Mouse (Mus musculus): ENCODE results near the gene Tpgs1.
A peak's percentile ranks its signal among the peaks of the same experiment; 100 is the strongest.

Tpgs1 gene

DNA sequence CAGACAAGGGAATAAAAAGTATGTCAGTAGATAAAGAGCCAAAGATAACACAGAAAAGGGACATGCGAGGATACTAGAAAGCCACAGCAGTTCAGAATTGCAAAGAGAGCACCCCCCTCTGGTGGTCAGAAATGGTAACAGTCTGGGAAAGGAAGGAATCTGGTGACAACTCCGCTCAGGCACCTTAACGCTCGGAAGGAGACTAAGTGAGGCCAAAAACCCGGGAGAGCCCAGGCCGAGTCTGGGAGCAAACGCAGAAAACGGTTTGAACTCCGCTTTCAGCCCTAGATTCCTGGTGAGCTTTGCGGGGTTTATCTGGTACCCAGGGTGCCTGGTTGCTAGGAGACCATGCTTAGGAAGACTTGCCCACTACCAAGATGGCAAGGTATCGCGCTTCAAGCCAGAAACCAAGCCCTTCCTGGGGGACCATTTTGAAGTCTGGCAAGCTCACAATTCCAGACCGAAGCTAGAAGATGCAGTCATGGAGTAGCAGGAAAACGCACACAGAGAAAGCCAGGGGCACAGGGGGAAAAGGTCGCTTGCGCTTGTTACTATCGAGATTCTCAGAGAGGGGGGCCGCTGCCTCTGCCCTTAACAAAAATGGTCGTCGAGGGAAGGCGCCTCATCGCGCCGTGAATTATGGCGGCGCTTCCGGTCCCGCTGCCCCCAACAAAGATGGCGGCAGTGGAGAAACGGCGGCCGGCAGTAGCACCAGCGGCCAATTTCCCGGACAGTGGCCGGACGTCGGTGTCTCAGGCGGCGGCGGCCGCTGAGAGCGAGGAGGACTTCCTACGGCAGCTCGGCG, at the start of gene Tpgs1:
Tpgs1 (plus strand) TSS at position 599 of the 805 bp plus-strand sequence.
- DNase-seq (ENCODE audit: extremely low read depth, low read depth): peak; percentile 90

DNA sequence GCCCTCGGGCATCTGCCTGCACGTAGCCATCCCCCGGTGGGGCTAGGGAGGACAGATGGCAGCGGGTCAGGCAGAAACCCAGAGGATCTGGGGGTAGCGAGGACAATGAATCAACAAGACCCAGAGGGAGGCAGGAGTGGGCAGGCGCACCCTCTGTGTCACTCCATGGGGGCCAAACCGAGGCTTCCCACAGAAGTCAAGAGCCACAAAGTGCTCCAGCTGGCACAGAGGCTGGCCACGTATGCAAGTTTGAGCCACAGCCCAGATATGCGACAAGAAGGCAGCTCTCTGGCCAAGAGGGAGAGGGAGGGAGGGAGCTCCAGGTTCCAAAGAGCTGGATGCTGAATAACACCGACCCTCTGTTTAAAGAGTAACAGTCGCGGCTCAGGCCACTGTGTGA, 45.2 kb upstream of the Tpgs1 start:
- no peak for DNase-seq (ENCODE audit: extremely low read depth, low read depth)

- DNase-seq (ENCODE audit: extremely low read depth, low read depth): no peak
These were observed 43.8 kb upstream of the Tpgs1 start for GRCm38 (mm10) chr10:79625398-79625797.

DNA sequence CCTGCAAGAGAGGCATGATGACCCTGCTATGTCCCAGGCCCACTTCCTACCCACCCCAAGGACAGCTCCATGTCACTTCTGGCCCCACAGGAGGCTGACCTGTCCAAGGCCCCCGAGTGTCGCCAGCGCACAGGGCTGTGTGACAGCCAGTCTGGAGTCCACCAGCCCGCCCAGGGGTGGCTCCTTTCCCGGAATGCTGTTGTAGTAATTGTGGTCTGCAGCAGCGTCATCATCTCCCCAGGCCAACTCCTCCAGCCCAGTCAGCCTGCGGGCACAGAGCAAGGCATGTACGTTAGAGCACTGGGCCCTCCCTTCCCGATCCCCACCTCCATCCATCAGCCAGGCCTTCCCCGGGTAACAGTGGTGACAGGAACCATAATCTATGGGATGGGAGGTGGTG, 43.0 kb upstream of the Tpgs1 start:
- DNase-seq (ENCODE audit: extremely low read depth, low read depth): no peak

DNA sequence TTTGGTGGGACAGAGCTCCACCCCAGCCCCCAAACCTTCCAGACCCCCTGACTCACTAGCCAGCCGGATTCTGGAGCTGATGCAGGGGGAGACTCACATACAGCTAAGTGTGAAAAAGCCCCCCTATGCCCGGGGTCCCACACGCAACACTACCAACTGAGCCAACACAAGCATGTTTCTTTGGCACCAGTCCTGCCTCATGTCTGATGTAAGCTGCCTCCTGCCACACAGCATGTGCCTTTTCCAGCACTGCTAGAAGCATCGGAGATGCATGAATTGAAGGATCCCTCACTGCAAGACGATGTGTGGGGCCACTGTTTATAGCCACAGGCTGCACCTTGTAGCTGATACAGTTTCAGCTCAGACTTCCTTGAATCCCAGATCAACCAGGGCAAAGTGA, 40.8 kb upstream of the Tpgs1 start:
- no peak for DNase-seq (ENCODE audit: extremely low read depth, low read depth)

DNA sequence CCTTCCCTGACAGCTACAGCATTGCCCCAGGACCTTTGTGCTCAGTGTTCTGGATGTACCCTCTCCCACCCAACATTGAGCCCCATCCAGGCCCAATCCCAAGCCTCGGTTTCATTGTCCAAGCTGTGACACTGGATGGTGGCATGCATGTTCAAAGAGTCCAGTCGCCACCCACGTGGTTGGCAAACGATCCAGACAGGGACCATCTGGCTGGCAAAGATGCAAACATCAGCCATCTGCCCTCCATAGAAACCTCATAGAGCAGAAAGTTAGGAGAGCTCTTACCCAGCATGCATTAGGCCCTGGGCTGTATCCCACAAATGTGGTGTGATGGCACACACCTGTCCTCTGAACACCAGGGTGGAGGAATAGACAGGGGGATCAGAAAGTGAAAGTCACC, 37.7 kb upstream of the Tpgs1 start:
- no peak for DNase-seq (ENCODE audit: extremely low read depth, low read depth)

- DNase-seq (ENCODE audit: extremely low read depth, low read depth): no peak
These were observed 36.0 kb upstream of the Tpgs1 start for GRCm38 (mm10) chr10:79633006-79633777.

DNA sequence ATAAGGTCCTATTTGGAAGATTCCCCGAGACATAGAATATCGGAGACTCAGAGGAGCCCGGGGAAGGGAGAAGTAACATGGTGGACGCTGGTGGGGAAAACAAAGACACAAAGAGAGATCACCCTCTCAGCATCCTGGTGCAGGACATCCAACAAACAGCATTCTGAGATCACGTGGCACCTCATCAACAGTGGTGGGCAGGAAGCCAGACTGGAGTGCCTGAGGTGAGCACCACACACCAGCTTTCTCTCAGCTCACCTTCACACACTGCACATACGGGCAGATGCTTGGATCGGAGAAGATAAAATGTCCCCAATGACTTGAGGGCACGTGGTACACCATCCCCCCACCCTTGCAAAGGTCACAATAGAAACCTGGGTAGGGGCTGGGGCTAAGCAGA, 32.9 kb upstream of the Tpgs1 start:
- DNase-seq (ENCODE audit: extremely low read depth, low read depth): no peak

DNA sequence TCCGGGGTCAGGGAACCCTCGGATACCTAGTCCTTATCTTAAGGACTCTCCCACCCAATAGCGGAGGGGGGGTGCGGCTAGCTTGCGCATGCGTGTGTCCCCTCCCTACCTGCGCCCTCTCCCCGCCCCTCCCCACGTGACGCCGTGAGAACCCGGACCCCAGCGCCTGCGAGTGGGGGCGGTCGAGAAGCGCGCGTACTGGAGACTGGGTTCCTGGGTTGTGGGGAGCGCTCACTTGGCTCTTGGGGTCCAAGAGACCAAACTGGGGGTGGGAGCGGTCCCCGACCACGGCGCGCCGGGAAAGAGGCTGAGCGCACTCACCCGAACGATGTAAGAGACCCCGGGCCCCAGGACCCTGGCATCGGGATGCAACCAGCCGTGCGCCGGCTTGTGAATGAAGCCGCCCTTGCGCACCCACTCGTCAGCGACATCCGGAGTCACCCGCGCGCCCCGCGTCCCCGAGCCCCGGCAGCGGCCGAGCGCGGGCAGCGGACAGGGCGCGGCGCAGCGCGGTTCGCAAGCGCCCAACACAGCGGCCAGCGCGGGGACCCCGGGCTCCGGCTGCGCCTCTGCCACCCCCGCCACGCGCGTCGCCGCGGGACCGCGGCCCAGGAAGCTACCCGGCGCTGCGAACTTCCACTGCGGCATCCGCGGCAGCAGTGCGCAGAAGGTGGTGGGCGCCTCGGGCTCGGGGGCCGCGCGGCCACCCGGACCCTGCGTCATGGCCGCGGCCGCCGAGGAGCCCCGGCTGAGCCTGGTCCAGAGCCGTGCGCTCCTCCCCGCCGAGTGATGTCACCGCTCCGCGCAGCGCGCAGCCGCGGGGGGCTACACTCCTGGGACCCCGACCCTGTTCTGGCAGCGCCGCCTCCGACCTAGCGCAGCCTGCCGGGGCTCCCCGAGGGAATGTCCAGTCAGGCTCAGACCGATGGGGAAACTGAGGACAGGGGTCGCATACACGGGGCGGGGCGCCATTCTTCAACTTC, 31.8 kb upstream of the Tpgs1 start, which contains the start of gene Shc2:
Shc2 (minus strand) TSS at position 791 of the 983 bp plus-strand sequence.
- DNase-seq (ENCODE audit: extremely low read depth, low read depth): no peak

GRCm38 (mm10) chr10:79638486-79639204, 30.5 kb upstream of the Tpgs1 start:
- no peak for DNase-seq (ENCODE audit: extremely low read depth, low read depth)

GRCm38 (mm10) chr10:79645711-79646110, 23.5 kb upstream of the Tpgs1 start, which contains the start of gene Odf3l2:
TSS of gene Odf3l2 (minus strand) at chr10:79645738.
- no peak for DNase-seq (ENCODE audit: extremely low read depth, low read depth)

DNA sequence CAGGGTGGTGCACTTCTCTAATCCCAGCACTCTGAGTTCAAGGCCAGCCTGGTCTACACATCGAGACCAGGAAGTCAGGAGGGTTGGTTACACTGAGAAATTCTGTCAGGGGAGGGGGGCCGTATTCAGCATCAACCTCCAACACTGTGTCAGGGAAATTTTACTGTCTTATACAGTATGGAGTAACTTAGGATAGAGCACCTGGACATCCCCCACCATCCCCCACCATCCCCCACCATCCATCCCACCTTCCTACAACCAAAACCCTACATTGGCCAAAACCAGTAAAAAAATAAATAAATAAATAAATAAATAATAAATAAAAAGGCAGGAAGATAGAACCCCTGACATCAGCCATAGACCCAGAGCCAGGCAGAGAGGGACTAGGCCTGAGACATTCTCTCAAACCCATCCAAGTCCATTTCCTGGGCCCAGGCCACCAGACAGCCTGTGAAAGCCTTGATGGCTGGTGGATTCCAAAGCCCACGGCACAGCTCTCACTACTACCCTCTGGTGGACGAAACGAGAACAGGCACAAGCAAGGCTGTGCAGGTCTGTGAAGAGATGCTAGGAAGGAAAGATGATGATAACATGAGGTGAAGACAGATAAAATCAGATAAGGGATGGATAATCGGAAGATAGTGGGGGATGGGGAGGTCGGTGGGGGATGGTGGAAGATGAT, 20.0 kb upstream of the Tpgs1 start:
- DNase-seq (ENCODE audit: extremely low read depth, low read depth): no peak

DNA sequence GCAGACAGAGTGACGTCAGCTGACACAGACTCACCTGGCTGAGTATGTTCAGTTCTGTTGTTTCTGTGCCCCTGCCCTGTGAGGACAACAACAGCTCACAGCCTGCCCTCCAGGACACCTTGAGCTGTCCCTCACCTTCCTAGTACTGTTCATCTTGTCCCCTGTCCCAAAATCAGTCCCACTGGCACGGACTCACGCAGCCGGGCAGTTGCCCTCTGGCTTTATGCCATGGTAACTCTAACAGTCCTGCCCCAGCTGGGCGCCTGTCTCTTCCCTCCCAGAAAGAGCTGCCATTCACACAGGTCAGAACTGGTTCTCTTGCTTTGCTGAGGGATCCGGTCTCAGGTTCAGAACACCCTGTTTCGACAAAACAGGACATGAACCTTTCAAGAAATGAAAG, 16.4 kb upstream of the Tpgs1 start:
- no peak for DNase-seq (ENCODE audit: extremely low read depth, low read depth)

DNA sequence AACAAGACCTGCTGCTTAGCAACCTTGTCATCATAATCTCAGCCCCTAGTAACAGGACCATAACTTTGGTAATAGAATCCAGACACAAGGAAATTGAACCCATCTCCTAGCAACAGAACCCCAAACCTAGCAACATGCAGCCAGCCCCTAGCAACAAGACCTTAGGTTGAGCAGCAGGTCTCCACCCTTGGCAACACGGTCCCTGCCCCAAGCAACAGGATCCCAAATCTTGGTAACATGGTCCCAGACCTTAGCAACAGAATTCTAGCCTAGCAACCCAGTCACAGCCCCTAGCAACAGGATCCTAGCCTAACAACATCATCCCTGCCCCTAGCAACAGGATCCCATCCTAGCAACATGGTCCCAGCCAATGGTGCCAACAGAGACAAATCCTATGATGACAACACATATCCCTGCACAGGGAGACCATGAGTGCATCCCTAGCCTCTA, 14.2 kb upstream of the Tpgs1 start:
- DNase-seq (ENCODE audit: extremely low read depth, low read depth): no peak

DNA sequence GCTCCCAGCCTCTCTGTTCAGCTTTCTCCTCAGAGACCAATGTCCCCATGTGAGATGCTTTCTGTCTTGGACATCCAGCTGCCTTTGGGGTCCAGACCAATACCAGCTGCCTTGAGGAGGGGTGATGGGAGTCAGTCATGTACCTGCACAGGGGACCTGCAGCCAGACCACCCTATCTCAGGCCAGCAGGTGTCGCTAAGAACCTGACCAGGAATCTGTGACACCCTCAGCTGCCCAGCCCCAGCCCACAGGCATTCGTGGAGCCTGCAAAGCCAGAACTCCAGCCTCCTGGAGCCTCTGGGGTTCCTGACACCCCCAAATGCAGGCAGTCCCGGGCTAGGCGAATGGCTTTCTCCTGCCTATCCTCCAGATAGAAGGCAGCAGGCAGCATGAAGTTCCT, 10.3 kb upstream of the Tpgs1 start:
- no peak for DNase-seq (ENCODE audit: extremely low read depth, low read depth)

GRCm38 (mm10) chr10:79660298-79660697, 8.9 kb upstream of the Tpgs1 start:
- DNase-seq (ENCODE audit: extremely low read depth, low read depth): no peak

GRCm38 (mm10) chr10:79661861-79662260, 7.3 kb upstream of the Tpgs1 start:
- DNase-seq (ENCODE audit: extremely low read depth, low read depth): no peak

- DNase-seq (ENCODE audit: extremely low read depth, low read depth): no peak
These were observed 5.0 kb upstream of the Tpgs1 start, which contains the start of gene Madcam1 for GRCm38 (mm10) chr10:79664131-79664665. TSS of gene Madcam1 (plus strand) at chr10:79664559.

DNA sequence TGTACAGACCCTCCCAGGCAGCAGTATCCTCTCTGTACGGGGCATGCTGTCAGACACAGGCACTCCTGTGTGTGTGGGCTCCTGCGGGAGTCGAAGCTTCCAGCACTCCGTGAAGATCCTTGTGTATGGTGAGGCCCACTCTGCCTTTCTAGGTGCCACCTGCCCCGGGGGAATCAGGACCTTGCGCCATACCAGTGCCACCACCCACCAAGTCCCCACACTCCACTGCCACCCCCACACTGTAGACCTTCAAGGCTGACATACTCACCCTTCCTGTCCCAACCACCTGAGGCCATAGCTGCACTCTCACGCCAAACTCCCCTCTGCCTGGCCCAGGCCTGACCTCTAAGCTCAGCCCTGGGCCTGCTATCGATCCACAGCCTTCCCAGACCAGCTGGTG, 4.1 kb upstream of the Tpgs1 start:
- no peak for DNase-seq (ENCODE audit: extremely low read depth, low read depth)

GRCm38 (mm10) chr10:79666493-79666892, 2.7 kb upstream of the Tpgs1 start:
- DNase-seq (ENCODE audit: extremely low read depth, low read depth): no peak
